Mouse (Mus musculus) c-Kit-positive CD71-positive TER-119-negative erythroid progenitor cells, embryonic 14.5 days (primary cell): ENCODE results near the gene Sapcd2.

Source experiments
- DNase-seq: peaks from one replicate; pipeline ENCODE4 v3.0.0-alpha.2; 2013; ENCODE audit warnings: low read depth

Gene Sapcd2

GRCm38 (mm10) chr2:25371764-25372643 is at the start of gene Sapcd2:
Sapcd2 (plus strand) TSS chr2:25372321.
- DNase-seq = peak; percentile 86

GRCm38 (mm10) chr2:25326036-25326435 is 46.1 kb upstream of the Sapcd2 start:
- DNase-seq = no peak

- peak; percentile 50 for DNase-seq
These were observed 43.7 kb upstream of the Sapcd2 start for GRCm38 (mm10) chr2:25328440-25328839.

GRCm38 (mm10) chr2:25331470-25331869 is 40.7 kb upstream of the Sapcd2 start:
- DNase-seq = no peak

GRCm38 (mm10) chr2:25332286-25333160 is 39.6 kb upstream of the Sapcd2 start, which contains the start of gene Man1b1:
Man1b1 (plus strand) TSS chr2:25332338.
- DNase-seq = peak; percentile 100

GRCm38 (mm10) chr2:25333569-25333968 is 38.6 kb upstream of the Sapcd2 start:
- DNase-seq = no peak

GRCm38 (mm10) chr2:25338303-25338702 is 33.8 kb upstream of the Sapcd2 start:
- DNase-seq = no peak

GRCm38 (mm10) chr2:25348162-25348561 is 24.0 kb upstream of the Sapcd2 start:
- no peak for DNase-seq

- no peak for DNase-seq
These were observed 22.6 kb upstream of the Sapcd2 start for GRCm38 (mm10) chr2:25349499-25349898.

- DNase-seq = no peak
These were observed 21.4 kb upstream of the Sapcd2 start for GRCm38 (mm10) chr2:25350701-25351100.

- no peak for DNase-seq
These were observed 17.9 kb upstream of the Sapcd2 start for GRCm38 (mm10) chr2:25354211-25354610.

GRCm38 (mm10) chr2:25355419-25356066 is 16.6 kb upstream of the Sapcd2 start:
- DNase-seq = no peak

GRCm38 (mm10) chr2:25356208-25357079 is 15.7 kb upstream of the Sapcd2 start, which contains the start of gene Dpp7:
Dpp7 (minus strand) TSS chr2:25356359.
- peak; percentile 85 for DNase-seq

GRCm38 (mm10) chr2:25359848-25360247 is 12.3 kb upstream of the Sapcd2 start:
- no peak for DNase-seq

GRCm38 (mm10) chr2:25363478-25364178 is 8.5 kb upstream of the Sapcd2 start:
- DNase-seq = no peak

GRCm38 (mm10) chr2:25364313-25364712 is 7.8 kb upstream of the Sapcd2 start:
- DNase-seq = no peak

GRCm38 (mm10) chr2:25364761-25365090 is 7.4 kb upstream of the Sapcd2 start:
- DNase-seq = no peak

GRCm38 (mm10) chr2:25365091-25365761 is 6.9 kb upstream of the Sapcd2 start, which contains the start of gene Uap1l1:
Uap1l1 (minus strand) TSS chr2:25365682.
- DNase-seq = no peak

- peak; percentile 60 for DNase-seq
These were observed 2.1 kb upstream of the Sapcd2 start for GRCm38 (mm10) chr2:25369996-25370395.
